Mouse (Mus musculus) splenic B cell, adult 2 months (primary cell): Measurements from ENCODE around the gene Mmrn2.
"Not testable (repeated sequence)": the region's sequence is repeated elsewhere in the genome, so short reads cannot be mapped to it uniquely, and the experiment has no call there.

Experiments
- DNase-seq: peaks from one replicate; pipeline ENCODE4 v3.0.0-alpha.2; 2011; ENCODE audit warnings: low read depth, low spot score
- H3K27me3 ChIP-seq: 2 replicates; pipeline ENCODE4 v1.6.1; 2012; ENCODE audit warnings: mild to moderate bottlenecking, low read length, moderate library complexity, mixed read lengths; ENCODE audit not compliant: control insufficient read depth, poor library complexity, insufficient read depth, severe bottlenecking
- H3K36me3 ChIP-seq: 2 replicates; pipeline ENCODE4 v1.6.1; 2012; ENCODE audit warnings: mild to moderate bottlenecking, low read length, moderate library complexity, mixed read lengths; ENCODE audit not compliant: control insufficient read depth, poor library complexity, insufficient read depth, severe bottlenecking

Mmrn2 gene

DNA sequence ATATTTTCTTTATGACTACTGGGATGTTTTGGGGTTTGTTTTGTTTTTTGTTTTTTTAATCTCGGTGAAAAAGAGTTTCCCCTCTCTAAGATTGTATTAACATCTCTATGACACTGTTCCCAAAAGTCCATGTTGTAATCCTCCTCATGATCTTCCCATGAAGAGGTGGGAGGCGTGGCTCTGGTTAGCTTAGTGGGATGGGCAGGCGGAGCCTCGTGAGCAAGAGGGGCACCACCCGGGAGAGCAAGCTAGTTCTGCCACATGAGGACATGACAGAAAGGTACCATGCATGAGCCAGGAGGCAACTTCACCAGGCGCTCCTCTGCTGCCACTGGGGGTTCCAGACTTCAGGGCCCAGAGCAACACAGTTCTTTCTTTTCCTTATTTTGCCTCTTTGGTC, 22.7 kb upstream of the Mmrn2 start:
- Histone ChIP-seq H3K27me3 (no peaks in the 10 kb centered on the region), H3K36me3 (no peaks in the 10 kb centered on the region)
- no peak for DNase-seq

DNA sequence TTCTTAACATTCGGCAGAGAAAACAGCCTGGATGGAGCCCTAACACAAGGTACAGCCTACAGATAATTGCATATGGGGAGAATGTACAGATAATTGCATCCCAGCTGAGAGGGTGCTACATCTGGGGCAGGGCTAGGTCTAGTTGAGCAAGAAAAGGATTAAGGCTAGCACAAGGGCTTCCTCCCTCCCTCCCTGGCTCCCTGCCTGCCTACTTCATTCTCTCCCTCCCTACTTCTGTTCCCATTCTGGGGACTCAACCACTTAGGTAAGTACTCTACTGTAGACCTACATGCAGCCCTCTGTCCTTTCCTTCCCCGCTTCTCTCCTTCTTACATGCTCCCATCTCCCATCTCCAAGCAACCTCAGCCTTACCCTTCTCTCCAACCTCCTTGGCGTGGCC, 21.9 kb upstream of the Mmrn2 start:
- no peak for DNase-seq
- Histone ChIP-seq H3K36me3 (no peaks in the 10 kb centered on the region), H3K27me3 (no peaks in the 10 kb centered on the region)

DNA sequence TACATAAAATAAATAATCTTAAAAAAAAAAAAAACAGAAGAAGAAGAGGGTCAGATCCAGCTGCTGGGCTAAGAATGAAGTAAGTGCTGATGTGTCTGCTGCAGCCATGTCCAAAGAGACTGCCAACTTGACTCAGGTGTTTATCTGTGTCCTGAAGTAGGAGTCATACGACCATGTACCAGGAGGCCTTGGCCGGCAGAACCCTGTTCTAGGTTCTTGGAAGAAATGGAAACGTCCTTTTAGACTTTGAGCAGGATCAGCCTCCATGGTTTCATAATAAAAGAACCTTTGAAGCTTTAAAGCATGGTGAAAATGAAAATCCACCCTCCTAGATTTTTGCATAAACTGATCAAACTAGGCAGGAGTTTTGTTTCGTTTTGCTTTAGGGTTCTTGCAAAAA, 20.8 kb upstream of the Mmrn2 start:
- Histone ChIP-seq H3K27me3 (no peaks in the 10 kb centered on the region), H3K36me3 (no peaks in the 10 kb centered on the region)
- no peak for DNase-seq

DNA sequence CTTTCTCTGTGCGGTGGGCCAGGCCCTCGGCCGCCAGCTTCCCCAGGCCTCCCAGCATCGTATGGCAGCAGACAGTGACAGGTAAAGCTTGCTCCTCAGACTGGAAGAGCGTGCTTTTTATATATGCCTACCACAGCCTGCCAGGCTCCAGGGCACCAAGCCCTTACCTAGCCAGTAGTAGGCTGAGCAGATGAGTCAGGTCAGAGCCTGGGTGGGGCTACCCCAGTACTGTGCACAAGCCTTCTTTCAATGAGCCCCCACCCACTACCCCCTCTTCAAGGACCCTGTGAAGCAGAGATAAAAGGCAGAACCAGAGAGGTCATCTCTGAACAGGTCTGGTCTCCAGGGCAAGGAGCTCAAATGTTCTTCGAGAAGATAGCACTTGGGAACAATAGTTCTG, 20.0 kb upstream of the Mmrn2 start, which contains the start of gene Fam25c:
Gene Fam25c, minus strand, starts transcription at position 133 of the 400 bp plus-strand sequence.
- Histone ChIP-seq H3K27me3 (no peaks in the 10 kb centered on the region), H3K36me3 (no peaks in the 10 kb centered on the region)
- no peak for DNase-seq

DNA sequence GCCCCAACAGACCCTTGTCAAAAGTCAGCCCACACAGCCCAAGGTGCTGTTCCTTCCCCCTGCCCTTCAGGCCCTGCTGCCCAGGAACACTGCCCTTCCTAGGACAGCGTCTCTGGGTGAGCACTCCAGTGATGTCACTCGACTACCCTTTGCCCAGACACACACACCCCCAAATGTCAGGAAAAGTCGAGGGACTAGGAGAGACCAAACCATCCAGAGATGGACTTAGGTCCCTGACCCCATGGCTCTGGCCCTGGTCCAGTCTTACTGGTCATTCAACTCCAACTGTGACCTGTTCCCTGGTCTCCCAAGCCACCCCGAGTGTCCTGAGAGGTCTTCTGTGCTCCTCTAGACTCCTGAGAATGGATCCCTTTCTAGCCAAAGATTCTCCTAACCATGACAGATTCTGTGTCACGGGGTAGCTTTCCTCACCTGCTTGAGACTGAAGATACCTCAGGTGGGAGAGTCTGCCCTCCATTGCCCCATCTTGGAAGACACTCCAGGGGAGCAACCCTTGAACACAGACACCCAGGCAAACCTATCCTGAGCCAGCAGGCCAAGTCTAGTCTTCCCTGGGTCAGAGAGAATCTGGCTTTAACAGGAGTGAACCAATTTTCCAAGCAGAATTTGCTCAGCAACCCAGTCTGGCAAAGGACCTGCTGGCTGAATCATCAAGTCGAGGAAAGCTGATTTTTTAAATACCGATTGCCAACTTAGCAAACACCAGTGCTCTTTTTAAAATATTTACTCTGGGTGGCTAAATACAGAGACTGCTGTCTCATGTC, 17.4 kb upstream of the Mmrn2 start:
- no peaks in the 10 kb centered on the region for H3K27me3 ChIP-seq
- no peaks in the 10 kb centered on the region for H3K36me3 ChIP-seq
- no peak for DNase-seq

DNA sequence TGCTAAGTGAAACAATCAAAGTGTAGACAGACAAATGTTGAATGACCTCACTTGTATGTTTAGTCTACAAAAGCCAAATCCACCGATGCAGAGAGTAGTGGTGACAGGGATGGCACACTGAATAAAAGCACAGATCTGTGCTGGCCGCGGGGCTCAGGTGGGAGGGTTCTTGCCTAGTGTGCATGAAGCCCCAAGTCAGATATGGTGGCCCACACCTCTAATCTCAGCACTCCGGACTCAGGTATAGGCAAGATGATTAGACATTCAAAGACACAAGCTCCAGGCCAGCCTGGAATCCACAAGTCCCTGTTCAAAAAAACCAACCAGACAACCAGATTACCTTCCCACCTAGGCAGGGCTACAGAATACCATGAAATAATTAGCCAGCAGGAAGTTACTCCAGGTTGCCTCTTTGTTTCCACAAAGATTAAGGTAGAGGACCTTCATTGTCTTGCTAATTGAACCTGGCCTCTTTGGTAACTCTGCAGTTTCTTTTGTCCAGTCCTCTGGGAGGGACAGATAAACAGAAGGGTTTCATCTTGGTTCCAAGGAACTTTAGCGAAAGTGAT, 15.5 kb upstream of the Mmrn2 start:
- Histone ChIP-seq H3K27me3 (no peaks in the 10 kb centered on the region), H3K36me3 (no peaks in the 10 kb centered on the region)
- no peak for DNase-seq

DNA sequence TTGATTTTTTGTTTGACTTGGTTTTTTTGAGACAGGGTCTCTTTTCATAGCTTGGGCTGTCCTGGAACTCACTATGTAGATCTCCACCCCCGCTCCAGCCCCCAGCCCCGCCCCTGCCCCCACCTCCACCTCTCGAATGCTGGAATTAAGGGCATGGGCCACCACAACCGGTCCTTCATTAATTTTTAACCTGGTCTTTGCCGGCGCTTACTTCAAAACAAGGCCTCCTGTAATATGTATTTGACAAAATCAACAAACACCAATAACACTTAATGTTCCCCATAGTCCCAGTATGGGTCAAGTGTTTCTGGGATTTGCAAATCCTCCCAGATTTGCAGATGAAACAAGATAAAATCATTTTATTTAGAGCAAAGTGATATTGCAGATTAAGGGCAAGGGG, 15.0 kb upstream of the Mmrn2 start:
- DNase-seq = no peak
- no peaks in the 10 kb centered on the region for H3K36me3 ChIP-seq
- no peaks in the 10 kb centered on the region for H3K27me3 ChIP-seq

DNA sequence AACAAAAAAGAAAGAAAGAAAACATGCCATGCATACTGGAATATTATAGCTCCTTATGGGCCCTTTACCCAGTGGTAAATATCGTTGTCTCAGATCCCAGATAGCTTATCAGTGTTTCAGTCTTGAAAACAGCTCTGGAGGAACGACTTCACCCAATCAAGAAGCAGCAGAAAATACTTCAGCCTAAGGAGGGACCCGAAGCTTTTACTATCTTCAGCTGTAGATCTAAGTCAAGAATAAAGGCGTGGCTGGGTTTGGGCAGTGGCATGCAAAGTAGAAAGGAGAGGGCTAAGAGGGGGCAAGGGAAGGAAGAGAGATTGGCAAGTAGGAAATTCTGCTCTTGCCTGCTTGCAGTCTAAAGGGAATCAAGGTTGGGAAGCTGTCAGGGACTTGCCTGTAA, 13.1 kb upstream of the Mmrn2 start:
- H3K27me3 ChIP-seq = no peaks in the 10 kb centered on the region
- no peak for DNase-seq
- no peaks in the 10 kb centered on the region for H3K36me3 ChIP-seq

DNA sequence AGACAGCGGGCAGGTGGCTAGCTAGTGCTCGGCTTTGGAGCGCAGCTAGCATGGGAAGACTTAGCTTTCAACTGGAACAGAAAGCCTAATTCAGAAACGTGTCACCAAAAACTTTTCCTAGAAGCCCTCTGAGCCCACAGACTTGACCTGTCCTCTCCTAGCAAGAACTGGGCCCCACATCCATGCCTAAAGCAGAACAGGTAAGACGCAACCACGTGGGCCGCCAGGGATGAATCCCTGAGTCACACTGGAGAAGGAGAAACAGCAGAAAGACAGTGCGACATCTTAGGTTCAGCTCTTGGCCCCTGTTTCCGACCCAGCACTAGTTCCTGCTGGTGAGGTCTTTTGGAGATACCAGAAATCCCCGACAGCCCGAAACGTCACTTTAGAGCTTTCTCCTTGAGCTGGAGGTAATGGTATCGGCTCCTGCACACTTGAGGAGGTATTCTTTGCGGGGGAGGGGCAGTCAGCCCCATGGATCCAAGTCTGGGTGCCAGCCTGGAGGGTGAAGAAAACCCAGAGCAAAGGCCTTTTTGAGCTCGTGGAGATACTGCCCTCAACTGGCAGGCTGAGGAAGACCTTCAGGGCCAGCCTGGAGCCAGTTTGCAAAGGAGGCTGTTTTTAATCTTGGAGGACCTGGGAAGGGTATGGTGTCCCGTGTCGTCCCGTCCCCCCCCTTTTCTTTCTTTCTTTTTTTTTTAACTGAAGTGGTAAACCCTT, 12.4 kb upstream of the Mmrn2 start:
- DNase-seq = peak; percentile 41
- no peaks in the 10 kb centered on the region for H3K36me3 ChIP-seq
- no peaks in the 10 kb centered on the region for H3K27me3 ChIP-seq

DNA sequence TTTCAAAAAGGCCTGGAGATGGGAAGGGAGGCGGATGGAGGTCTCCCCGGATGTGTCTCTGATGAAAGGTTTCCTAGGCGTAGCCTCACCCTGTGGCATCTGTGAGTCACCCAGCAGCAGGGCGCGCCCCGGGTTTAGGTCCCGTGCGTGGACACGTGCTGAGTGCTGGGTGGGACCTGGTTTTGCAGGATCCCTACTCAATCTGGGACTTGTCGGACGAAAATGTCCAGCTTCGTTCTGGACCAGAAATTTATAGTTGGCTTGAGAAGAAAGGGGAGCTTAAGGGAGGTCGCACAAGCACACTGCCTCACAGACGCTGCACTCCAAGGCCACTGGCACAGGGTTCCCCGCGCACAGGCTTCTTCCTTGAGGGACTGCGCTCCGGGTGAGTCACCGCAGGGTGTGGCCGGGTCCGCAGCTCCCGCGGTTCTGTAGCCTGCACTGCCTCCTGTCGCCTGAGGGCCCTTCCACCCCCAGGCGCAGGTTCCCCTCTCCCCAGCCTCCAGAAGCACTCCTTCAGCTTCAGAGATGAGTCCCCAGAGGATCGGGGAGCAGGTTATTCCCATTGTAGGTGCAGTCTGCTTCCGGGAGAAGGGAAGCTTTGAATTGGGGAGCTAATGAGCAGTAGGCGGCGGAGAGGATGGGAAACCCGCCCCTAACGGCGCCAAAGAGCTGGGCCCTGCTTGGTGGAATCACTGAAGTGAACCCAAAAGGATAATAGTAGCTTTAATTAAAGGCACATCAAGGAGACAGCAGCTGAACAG, 11.6 kb upstream of the Mmrn2 start:
- no peaks in the 10 kb centered on the region for H3K36me3 ChIP-seq
- no peak for DNase-seq

DNA sequence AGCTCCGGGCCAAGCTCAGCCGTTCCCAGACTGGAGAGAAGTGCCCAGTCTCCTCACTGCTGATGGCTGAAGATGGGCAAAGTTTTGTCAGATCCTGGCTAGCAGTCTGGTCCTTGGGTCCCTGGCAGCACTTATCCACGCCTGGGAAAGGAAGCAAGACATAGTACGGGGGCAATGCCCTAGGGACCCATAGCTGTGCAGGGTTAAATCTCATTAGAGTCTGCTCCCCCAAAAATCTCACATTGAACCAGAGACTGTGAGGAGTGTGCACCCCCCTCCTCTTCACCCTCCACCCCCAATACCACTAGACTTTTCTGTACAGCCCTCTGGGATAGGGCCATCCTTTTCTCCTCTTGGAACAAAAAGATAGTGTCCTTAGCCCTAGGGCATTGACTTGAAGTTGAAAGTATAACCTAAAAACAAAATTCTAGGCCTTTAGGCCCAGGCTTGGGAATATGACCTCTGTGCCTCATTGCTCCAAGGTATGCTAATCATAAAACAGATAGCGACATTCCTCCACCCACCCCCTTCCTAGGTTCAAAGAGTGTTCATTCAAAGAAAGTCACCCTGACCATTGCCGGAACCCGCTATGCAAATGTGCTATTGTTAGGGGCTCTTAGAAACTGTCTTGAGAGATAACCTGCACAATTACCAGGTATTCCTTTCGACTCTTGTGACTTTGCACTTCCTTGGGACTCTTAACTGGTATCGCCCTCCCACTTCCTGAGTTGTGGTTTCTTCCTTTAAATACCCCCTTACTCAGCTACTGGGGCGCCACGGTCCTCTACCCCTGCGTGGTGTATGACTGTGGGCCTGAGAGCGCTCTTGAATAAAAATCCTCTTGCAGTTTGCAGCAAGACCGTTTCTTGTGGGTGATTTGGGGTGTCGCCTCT, 10.8 kb upstream of the Mmrn2 start:
- H3K36me3 ChIP-seq, H3K27me3 ChIP-seq, DNase-seq: not testable (repeated sequence)

More for the DNA sequence above, 11.6 kb upstream of the Mmrn2 start:
- H3K27me3 ChIP-seq = no peaks in the 10 kb centered on the region

DNA sequence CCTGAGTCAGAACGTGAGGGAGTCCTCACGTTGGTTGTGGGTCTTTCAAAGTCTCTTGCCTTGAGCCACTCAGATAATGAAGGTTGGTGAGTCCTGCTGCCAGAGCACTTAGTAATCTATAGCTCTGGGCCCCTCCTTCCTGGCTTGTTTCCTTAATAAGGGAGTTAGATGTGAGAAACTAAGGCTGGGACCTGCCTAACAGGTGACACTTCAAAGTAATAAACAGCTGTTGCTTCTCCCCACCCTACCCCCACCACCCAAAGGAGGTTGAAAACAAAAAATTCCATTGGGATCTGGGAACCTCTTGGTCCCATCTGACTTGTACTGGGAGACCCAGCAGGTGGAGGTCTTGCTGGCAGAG, 10.1 kb upstream of the Mmrn2 start:
- Histone ChIP-seq H3K27me3 (no peaks in the 10 kb centered on the region), H3K36me3 (no peaks in the 10 kb centered on the region)
- no peak for DNase-seq

DNA sequence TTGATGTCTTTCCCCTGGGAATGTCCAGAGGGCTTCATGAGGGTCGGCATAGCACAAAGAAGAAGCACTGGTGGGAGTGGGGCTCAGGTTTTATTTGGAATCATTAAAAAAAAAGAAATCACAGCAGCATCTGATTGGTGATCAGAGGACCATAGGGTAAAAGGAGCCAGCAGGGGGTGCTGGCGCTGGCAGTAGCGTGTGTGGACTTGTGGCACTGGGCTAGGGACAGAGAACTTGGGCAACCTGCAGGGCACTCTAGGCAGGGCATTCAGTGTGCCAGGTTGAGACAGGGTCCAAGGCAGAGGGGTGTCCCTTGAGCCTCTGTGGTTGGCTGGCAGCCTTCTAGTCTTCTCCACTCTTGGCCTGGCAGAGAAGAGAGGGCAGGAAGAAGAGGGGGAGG, 5.1 kb upstream of the Mmrn2 start:
- DNase-seq = no peak
- no peaks in the 10 kb centered on the region for H3K27me3 ChIP-seq
- no peaks in the 10 kb centered on the region for H3K36me3 ChIP-seq

DNA sequence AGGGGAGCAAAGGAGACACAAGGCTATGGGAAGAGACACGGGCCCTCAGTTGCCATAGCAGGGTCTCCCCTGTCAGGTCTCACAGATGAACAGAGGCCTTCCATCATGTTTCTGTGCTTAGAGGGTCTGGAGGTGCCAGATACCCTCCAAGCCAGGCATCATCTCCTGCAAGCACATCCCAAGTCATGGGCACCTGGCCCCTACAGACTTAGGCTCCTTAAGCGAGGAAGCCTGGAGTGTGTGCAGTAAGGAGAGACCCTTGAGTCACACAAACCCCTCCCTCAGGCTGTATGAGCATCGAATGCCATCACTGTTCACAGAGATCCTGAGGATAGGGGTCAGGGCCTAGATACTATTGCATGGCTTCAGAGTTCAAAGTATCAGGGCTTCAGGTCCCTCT, 4.3 kb upstream of the Mmrn2 start:
- H3K36me3 ChIP-seq = no peaks in the 10 kb centered on the region

More for the DNA sequence above, 4.3 kb upstream of the Mmrn2 start:
- DNase-seq = no peak
- no peaks in the 10 kb centered on the region for H3K27me3 ChIP-seq
